Mouse (Mus musculus) layer of hippocampus, adult 2 months (tissue): ENCODE data around the gene Lclat1. TPM values are rescaled to one million over a fixed set of nuclear protein-coding genes. Genes with fewer than 3 reads are reported as not detected.
A peak's percentile ranks its signal among the peaks of the same experiment; 100 is the strongest.

Source experiments
- DNase-seq, 2 experiments: peaks; one replicate each; pipeline ENCODE4 v3.0.0; 2022; ENCODE audit warnings: low spot score in 2 of 2
- H3K27ac ChIP-seq: fragments of 200-600 bp; 2 replicates; pipeline ENCODE4 v1.8.1; 2022
- H3K4me3 ChIP-seq: fragments of 200-600 bp; 2 replicates; pipeline ENCODE4 v1.8.1; 2022; ENCODE audit warnings: mild to moderate bottlenecking
- CTCF ChIP-seq: fragments of 200-600 bp; conservative IDR thresholded peaks from 2 replicates; pipeline ENCODE4 v1.8.1; 2022; ENCODE audit warnings: antibody characterized with exemption, mild to moderate bottlenecking, moderate library complexity
- total RNA-seq, 2 experiments: library from RNA; stranded (reverse); gene quantifications; 2 replicates each; pipeline ENCODE4 v1.2.3; 2021

The Lclat1 gene
- total RNA-seq, 2 experiments from 2014 or later: 32.9 to 34.6 TPM

- DNase-seq: peak in 1 of 2 experiments; percentile 44
- TF ChIP-seq CTCF: peak; percentile 84
- Histone ChIP-seq H3K4me3 (no peak overlapping the region), H3K27ac (no peak overlapping the region)
Observed at GRCm38 (mm10) chr17:73096484-73096883, 11.3 kb upstream of the Lclat1 start.

GRCm38 (mm10) chr17:73098636-73099035 lies 9.1 kb upstream of the Lclat1 start:
- no peak for DNase-seq
- no peak for TF ChIP-seq CTCF
- H3K27ac ChIP-seq: no peak overlapping the region
- no peak overlapping the region for H3K4me3 ChIP-seq

- Histone ChIP-seq H3K27ac (no peak overlapping the region), H3K4me3 (no peak overlapping the region)
- no peak for DNase-seq
- TF ChIP-seq CTCF: no peak
Observed at GRCm38 (mm10) chr17:73100396-73100795, 7.4 kb upstream of the Lclat1 start.

- DNase-seq: no peak
- Histone ChIP-seq H3K4me3 (no peak overlapping the region), H3K27ac (no peak overlapping the region)
- no peak for TF ChIP-seq CTCF
Observed at GRCm38 (mm10) chr17:73102538-73102937, 5.2 kb upstream of the Lclat1 start.

- no peak for DNase-seq
- peak overlapping the region; percentile 93 for H3K27ac ChIP-seq
- no peak for TF ChIP-seq CTCF
- peak overlapping the region; percentile 66 for H3K4me3 ChIP-seq
Observed at GRCm38 (mm10) chr17:73108170-73108887, 544 bp downstream of the Lclat1 start.

- no peak for DNase-seq
- Histone ChIP-seq H3K4me3 (peak overlapping the region; percentile 66), H3K27ac (no peak overlapping the region)
- TF ChIP-seq CTCF: no peak
Observed at GRCm38 (mm10) chr17:73108888-73109259, 1.1 kb downstream of the Lclat1 start.

GRCm38 (mm10) chr17:73112128-73112527 lies 4.3 kb downstream of the Lclat1 start:
- no peak for TF ChIP-seq CTCF
- Histone ChIP-seq H3K27ac (no peak overlapping the region), H3K4me3 (no peak overlapping the region)
- DNase-seq: no peak

- no peak for DNase-seq
- H3K27ac ChIP-seq: no peak overlapping the region
- no peak for TF ChIP-seq CTCF
- H3K4me3 ChIP-seq: no peak overlapping the region
Observed at GRCm38 (mm10) chr17:73112601-73113000, 4.8 kb downstream of the Lclat1 start.

GRCm38 (mm10) chr17:73113230-73113629 lies 5.4 kb downstream of the Lclat1 start:
- TF ChIP-seq CTCF: no peak

GRCm38 (mm10) chr17:73118134-73118533 lies 10.3 kb downstream of the Lclat1 start:
- H3K4me3 ChIP-seq: no peak overlapping the region
- DNase-seq: no peak
- TF ChIP-seq CTCF: no peak
- no peak overlapping the region for H3K27ac ChIP-seq

More at GRCm38 (mm10) chr17:73113230-73113629, 5.4 kb downstream of the Lclat1 start:
- Histone ChIP-seq H3K4me3 (no peak overlapping the region), H3K27ac (no peak overlapping the region)
- no peak for DNase-seq

GRCm38 (mm10) chr17:73118702-73119101 lies 10.9 kb downstream of the Lclat1 start:
- no peak for DNase-seq
- no peak for TF ChIP-seq CTCF
- no peak overlapping the region for H3K27ac ChIP-seq
- no peak overlapping the region for H3K4me3 ChIP-seq

- H3K4me3 ChIP-seq: no peak overlapping the region
- DNase-seq: no peak
- H3K27ac ChIP-seq: no peak overlapping the region
- no peak for TF ChIP-seq CTCF
Observed at GRCm38 (mm10) chr17:73119150-73119549, 11.4 kb downstream of the Lclat1 start.

GRCm38 (mm10) chr17:73120545-73120944 lies 12.8 kb downstream of the Lclat1 start:
- TF ChIP-seq CTCF: no peak; the same call in 1 of the 2 replicates
- DNase-seq: no peak
- peak overlapping the region; percentile 2; the same call in 1 of the 2 replicates for H3K4me3 ChIP-seq
- peak overlapping the region; percentile 28; the same call in 1 of the 2 replicates for H3K27ac ChIP-seq

- TF ChIP-seq CTCF: no peak
- DNase-seq: no peak
- no peak overlapping the region for H3K27ac ChIP-seq
Observed at GRCm38 (mm10) chr17:73121726-73122125, 13.9 kb downstream of the Lclat1 start.

More at GRCm38 (mm10) chr17:73121726-73122125, 13.9 kb downstream of the Lclat1 start:
- H3K4me3 ChIP-seq: no peak overlapping the region
